Mouse (Mus musculus) stomach, embryonic 14.5 days (tissue): ENCODE results near the gene Tekt4. TPM values are rescaled to one million over a fixed set of nuclear protein-coding genes. Genes with fewer than 3 reads are reported as not detected.

Experiments
- ATAC-seq: fragments of 200-750 bp; cut with Nextera tagmentation; 2 replicates; pipeline ENCODE4 v1.8.0; 2017; ENCODE audit warnings: low read depth, moderate TSS enrichment; ENCODE audit not compliant: insufficient number of reproducible peaks, insufficient read depth, low FRiP score
- H3K27ac ChIP-seq: fragments of 300-500 bp; sonication (generic); 2 replicates; pipeline ENCODE4 v1.5.1; 2014; ENCODE audit warnings: mild to moderate bottlenecking, low read length, moderate library complexity, mixed read lengths
- H3K27me3 ChIP-seq: fragments of 300-500 bp; sonication (generic); 2 replicates; pipeline ENCODE4 v1.6.1; 2014; ENCODE audit warnings: low read length, control low read depth, mixed read lengths; ENCODE audit not compliant: control insufficient read depth, insufficient read depth
- H3K36me3 ChIP-seq: fragments of 300-500 bp; sonication (generic); 2 replicates; pipeline ENCODE4 v1.6.1; 2014; ENCODE audit warnings: mild to moderate bottlenecking, control low read depth, low read length, moderate library complexity, mixed read lengths; ENCODE audit not compliant: control insufficient read depth, insufficient read depth
- H3K4me1 ChIP-seq: fragments of 300-500 bp; sonication (generic); 2 replicates; pipeline ENCODE4 v1.6.1; 2014; ENCODE audit warnings: low read length, control low read depth, mixed read lengths; ENCODE audit not compliant: control insufficient read depth, insufficient read depth
- H3K4me2 ChIP-seq: fragments of 300-500 bp; sonication (generic); replicated peaks from 2 replicates; pipeline ENCODE4 v1.6.1; 2014; ENCODE audit warnings: low read depth, low read length, control low read depth
- H3K4me3 ChIP-seq: fragments of 300-500 bp; sonication (generic); 2 replicates; pipeline ENCODE4 v1.5.1; 2014; ENCODE audit warnings: low read depth, low read length, control low read depth
- H3K9ac ChIP-seq: fragments of 300-500 bp; sonication (generic); replicated peaks from 2 replicates; pipeline ENCODE4 v1.6.1; 2014; ENCODE audit warnings: low read depth, mild to moderate bottlenecking, control low read depth, low read length, moderate library complexity, mixed read lengths
- H3K9me3 ChIP-seq: fragments of 300-500 bp; sonication (generic); 2 replicates; pipeline ENCODE4 v1.6.1; 2016; ENCODE audit warnings: low read depth, low read length, control low read depth; ENCODE audit not compliant: control insufficient read depth
- WGBS: fragments of 180-500 bp; shearing (Covaris S2); extraction: QIAGEN DNeasy Blood & Tissue Kit; methylation state at CpG from one replicate; pipeline ENCODE4 v1.1.7; 2014; 5-methylcytosine and 5-hydroxymethylcytosine counted together
- polyA plus RNA-seq: library from polyadenylated mRNA; unstranded; fragments of >200 nt; fragmentation: Nextera tagmentation; extraction: Ambion mirVana; gene quantifications from 2 replicates; pipeline ENCODE4 v1.2.1, GENCODE M21; 2014

Tekt4 gene
- polyA plus RNA-seq, 1 experiment from 2014 or later, result not detected

- Histone ChIP-seq H3K27ac (no peak overlapping the region), H3K27me3 (no peaks in the 10 kb centered on the region), H3K9me3 (no peaks in the 10 kb centered on the region), H3K9ac (no peak overlapping the region), H3K4me3 (no peak overlapping the region), H3K4me1 (0 out of 2 replicates have a peak, but pooled peaks cover 6% of the 10 kb centered on the region), H3K4me2 (no peak overlapping the region), H3K36me3 (no peaks in the 10 kb centered on the region)
- no peak for ATAC-seq
- 46% methylated on average over 14 of the region's 14 CpGs for WGBS
Measured at GRCm38 (mm10) chr17:25472044-25472443, 17.6 kb downstream of the Tekt4 start.

- 2% methylated on average over 38 of the region's 38 CpGs for WGBS
- no peak overlapping the region for H3K9ac ChIP-seq
- ATAC-seq, result peak; percentile 73
Measured at GRCm38 (mm10) chr17:25474330-25475077, 20.1 kb downstream of the Tekt4 start.

GRCm38 (mm10) chr17:25475946-25476744, 21.7 kb downstream of the Tekt4 start:
- Histone ChIP-seq H3K4me3 (no peak overlapping the region), H3K27ac (no peak overlapping the region), H3K9ac (no peak overlapping the region), H3K27me3 (no peaks in the 10 kb centered on the region), H3K36me3 (no peaks in the 10 kb centered on the region), H3K4me2 (no peak overlapping the region), H3K4me1 (0 out of 2 replicates have a peak, but pooled peaks cover 6% of the 10 kb centered on the region), H3K9me3 (no peaks in the 10 kb centered on the region)
- WGBS, result 40% methylated on average over 19 of the region's 19 CpGs
- no peak for ATAC-seq

More at GRCm38 (mm10) chr17:25474330-25475077, 20.1 kb downstream of the Tekt4 start:
- peak overlapping the region; percentile 33 for H3K4me3 ChIP-seq
- no peaks in the 10 kb centered on the region for H3K9me3 ChIP-seq
- H3K4me2 ChIP-seq, result peak overlapping the region; percentile 83
- H3K27me3 ChIP-seq, result no peaks in the 10 kb centered on the region
- H3K27ac ChIP-seq, result no peak overlapping the region
- H3K36me3 ChIP-seq, result no peaks in the 10 kb centered on the region
- 0 out of 2 replicates have a peak, but pooled peaks cover 6% of the 10 kb centered on the region for H3K4me1 ChIP-seq

- ATAC-seq, result no peak
- WGBS, result 65% methylated on average over 8 of the region's 8 CpGs
- Histone ChIP-seq H3K9me3 (no peaks in the 10 kb centered on the region), H3K27me3 (no peaks in the 10 kb centered on the region), H3K4me1 (0 out of 2 replicates have a peak, but pooled peaks cover 2% of the 10 kb centered on the region), H3K36me3 (no peaks in the 10 kb centered on the region), H3K4me3 (no peak overlapping the region), H3K27ac (no peak overlapping the region), H3K4me2 (no peak overlapping the region), H3K9ac (no peak overlapping the region)
Measured at GRCm38 (mm10) chr17:25480152-25480551, 25.7 kb downstream of the Tekt4 start.

GRCm38 (mm10) chr17:25480820-25481219, 26.4 kb downstream of the Tekt4 start:
- Histone ChIP-seq H3K4me2 (no peak overlapping the region), H3K27ac (no peak overlapping the region), H3K4me3 (no peak overlapping the region), H3K9me3 (no peaks in the 10 kb centered on the region), H3K27me3 (no peaks in the 10 kb centered on the region), H3K9ac (no peak overlapping the region), H3K36me3 (no peaks in the 10 kb centered on the region), H3K4me1 (0 out of 2 replicates have a peak, but pooled peaks cover 2% of the 10 kb centered on the region)
- ATAC-seq, result no peak
- WGBS, result 46% methylated on average over 4 of the region's 4 CpGs

GRCm38 (mm10) chr17:25482092-25482491, 27.7 kb downstream of the Tekt4 start:
- ATAC-seq, result no peak
- Histone ChIP-seq H3K9ac (no peak overlapping the region), H3K9me3 (no peaks in the 10 kb centered on the region), H3K4me3 (no peak overlapping the region), H3K4me1 (no peaks in the 10 kb centered on the region), H3K4me2 (no peak overlapping the region), H3K36me3 (no peaks in the 10 kb centered on the region), H3K27me3 (no peaks in the 10 kb centered on the region), H3K27ac (no peak overlapping the region)
- 82% methylated on average over 6 of the region's 6 CpGs for WGBS

GRCm38 (mm10) chr17:25497013-25497412, 42.6 kb downstream of the Tekt4 start, which contains the start of gene Sstr5:
Gene Sstr5 (minus strand): TSS chr17:25497288.
- Histone ChIP-seq H3K27me3 (peaks cover 16% of the 10 kb centered on the region), H3K27ac (no peak within 1 kb of the TSS), H3K9ac (no peak within 1 kb of the TSS), H3K4me1 (peaks cover 8% of the 10 kb centered on the region; the same call in 1 of the 2 replicates), H3K9me3 (no peaks in the 10 kb centered on the region), H3K36me3 (no peaks in the 10 kb centered on the region), H3K4me2 (peak within 1 kb of the TSS; percentile 39), H3K4me3 (peak within 1 kb of the TSS; percentile 21)
- ATAC-seq, result peak; percentile 61; the same call in 1 of the 2 replicates
- WGBS, result 1% methylated on average over 16 of the region's 28 CpGs

GRCm38 (mm10) chr17:25502599-25502998, 48.2 kb downstream of the Tekt4 start:
- H3K27ac ChIP-seq, result no peak overlapping the region
- H3K4me2 ChIP-seq, result no peak overlapping the region
- H3K4me1 ChIP-seq, result no peaks in the 10 kb centered on the region
- no peak overlapping the region for H3K4me3 ChIP-seq
- 74% methylated on average over 4 of the region's 4 CpGs for WGBS
- no peak overlapping the region for H3K9ac ChIP-seq
- no peaks in the 10 kb centered on the region; the same call in 1 of the 2 replicates for H3K27me3 ChIP-seq
- no peaks in the 10 kb centered on the region for H3K9me3 ChIP-seq
- no peaks in the 10 kb centered on the region for H3K36me3 ChIP-seq
- ATAC-seq, result no peak
